Mouse (Mus musculus) CD8-positive naive resting alpha-beta T cell, adult 2 months (primary cell): ENCODE results near the gene Egfem1.

Experiments
- DNase-seq, 2 experiments: peaks; one replicate each; pipeline ENCODE4 v3.0.0; 2022; ENCODE audit warnings: low read depth in 2 of 2, low spot score in 2 of 2

Egfem1 gene

DNA sequence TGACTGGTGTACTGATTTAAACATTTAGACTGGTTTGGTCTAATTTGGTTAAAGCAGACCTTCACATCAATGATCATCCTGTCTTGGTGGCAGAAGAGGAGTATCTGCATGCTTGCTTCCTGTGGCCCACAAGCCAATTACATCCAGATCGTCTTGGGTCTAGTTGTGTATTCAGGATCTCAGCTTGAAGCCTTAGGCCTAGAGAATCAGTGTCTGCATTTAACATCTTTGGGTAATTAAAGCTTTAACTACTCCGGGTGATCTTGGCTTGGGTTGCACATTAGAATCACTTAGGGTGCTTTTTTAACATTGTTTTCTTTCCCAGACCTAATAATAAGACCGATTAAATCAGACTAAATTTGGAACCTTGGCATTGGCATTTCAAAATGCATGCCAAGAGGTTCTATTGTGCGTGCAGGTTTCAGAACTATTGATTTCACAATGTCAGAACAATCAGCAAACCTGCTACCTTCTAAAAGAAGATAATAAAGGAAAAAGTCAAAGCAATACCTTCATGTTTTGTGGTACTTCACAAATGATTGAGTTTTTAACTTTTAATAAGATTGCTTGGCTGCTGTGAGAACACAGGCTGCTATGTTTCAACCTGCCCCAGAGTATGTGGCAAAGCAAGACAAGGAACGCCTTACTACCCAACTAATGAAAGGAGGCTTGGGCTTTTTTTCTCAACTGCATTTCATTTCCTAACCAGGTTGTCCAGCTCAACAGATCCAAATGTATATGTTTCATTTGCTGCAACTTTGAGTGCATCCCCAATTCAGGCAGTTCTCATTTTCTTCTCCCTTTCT, 496.4 kb downstream of the Egfem1 start:
- DNase-seq, result no peak

DNA sequence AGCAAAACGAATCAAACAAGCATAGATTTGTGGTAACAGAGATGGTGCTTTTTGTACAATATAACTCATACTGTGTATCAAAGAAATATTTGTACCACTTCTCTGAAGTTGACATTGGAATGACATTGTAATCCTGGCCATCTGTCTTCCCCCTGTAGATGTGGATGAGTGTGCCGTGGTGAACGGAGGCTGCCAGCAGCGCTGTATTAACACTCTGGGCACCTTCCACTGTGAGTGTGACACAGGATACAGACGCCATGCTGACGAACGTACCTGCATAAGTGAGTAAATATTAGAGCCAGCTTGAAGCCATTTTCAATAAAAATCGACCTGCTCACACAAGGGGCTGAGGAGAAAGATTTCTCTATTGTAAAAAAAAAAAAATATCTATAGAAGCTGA, 500.9 kb downstream of the Egfem1 start:
- no peak for DNase-seq

DNA sequence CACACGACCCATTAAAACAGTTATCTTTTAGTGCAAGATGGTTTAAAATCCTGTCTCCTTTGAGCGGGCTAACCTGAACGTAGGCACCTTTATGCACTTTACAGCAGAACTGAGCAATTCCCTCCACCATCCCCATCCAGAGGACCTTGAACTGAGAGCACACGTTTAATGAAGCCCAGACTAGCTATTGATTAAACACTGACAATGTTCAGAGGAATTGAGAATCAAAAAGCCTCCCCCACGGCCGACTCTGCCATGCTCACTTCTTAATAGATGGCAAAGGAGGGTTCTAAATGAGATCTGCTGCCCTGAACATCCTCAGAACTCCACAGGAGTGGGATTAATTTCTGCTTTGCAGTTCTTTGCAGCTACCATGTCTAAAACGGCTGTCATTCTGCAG, 520.3 kb downstream of the Egfem1 start:
- no peak for DNase-seq

DNA sequence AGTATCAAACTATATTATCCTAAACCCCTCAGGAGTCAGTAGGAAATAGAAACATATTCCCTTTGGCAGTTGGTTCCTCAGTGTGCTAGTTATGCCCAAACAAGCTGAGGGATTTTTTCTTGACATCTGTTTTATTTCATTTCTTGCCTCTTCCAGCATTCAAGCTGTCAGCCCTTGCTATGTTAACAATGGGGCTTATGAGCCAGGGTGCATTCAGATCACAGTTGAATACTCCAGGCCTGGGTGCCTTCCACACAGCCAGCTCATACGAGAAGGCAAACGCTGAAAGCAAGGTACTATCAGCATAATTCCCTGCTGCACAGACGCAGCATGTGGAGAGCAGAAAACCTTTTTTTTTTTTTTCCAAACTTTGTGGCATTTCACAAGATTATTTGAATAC, 526.9 kb downstream of the Egfem1 start:
- DNase-seq, result no peak

DNA sequence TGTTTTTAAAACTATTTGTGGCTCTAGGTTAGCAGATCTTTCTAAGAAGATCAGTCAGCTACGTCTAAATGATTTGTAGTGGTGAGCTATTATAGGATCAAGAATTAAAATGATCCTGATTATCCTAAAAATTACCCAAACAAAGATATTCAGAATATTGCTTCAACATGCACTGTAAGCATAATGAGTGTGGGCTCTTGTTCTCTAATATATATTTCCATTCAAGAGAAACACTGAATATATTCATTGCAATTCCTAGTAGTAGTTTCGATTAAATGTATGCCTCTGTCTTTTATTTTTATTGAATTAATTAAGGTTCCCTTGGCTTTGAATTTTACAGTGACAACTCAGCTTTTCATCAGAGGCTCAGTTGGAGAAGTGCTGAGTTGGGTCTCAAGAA, 527.4 kb downstream of the Egfem1 start:
- no peak for DNase-seq

DNA sequence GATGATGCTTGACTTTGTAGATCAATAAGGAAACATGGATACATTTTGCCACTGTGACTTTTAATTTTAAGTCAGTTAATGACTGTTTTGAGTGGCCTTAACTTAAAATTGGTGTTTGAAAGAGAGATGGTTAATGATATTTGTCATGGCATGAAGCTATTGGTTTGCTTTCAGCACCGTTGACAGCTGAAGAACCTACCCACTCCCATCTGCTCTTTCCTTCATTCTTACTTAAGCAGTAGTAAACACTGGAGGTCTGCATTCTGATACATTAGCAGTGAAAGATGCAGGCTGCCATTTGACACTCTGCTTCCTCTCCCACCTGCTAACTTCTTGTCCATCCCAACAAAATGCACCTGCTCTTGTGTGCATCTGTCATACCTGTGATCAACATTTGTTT, 537.8 kb downstream of the Egfem1 start:
- no peak for DNase-seq

DNA sequence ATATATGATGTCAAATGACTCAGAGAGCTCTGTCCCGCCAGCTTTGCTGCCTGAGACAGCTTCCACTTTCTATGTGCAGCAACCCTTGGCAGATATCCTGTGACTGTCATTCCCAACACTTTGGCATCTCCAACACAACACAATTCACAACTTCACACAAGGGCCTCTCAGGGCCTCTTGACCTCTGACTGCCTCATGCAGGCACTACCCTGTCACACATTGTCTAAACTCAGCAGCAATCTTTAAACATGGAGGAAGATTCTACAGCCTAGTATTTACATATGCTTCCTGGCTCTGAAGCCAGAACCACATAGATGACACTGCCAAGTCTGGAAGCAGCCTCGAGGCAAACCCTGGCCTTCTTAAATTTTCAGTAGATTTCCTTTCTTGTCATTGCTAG, 558.0 kb downstream of the Egfem1 start:
- DNase-seq, result no peak

DNA sequence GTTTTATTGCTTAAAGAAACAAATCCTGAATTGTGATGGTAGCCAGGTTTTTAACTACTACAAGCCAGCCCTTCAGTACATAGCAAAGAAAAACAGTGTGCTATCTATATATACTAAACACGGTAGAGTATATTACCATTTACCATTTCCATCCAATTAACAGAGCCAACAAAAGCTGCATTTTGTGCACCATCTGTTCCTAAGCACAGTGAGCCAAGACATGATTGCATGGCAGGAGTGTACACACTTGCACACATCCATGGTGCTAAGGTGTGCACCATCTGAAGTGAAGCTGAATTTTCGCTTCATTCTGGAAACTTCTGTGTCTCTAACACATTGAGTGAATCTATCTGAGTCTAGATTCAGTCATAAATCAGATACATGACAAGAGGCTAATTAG, 585.0 kb downstream of the Egfem1 start:
- DNase-seq, result no peak

DNA sequence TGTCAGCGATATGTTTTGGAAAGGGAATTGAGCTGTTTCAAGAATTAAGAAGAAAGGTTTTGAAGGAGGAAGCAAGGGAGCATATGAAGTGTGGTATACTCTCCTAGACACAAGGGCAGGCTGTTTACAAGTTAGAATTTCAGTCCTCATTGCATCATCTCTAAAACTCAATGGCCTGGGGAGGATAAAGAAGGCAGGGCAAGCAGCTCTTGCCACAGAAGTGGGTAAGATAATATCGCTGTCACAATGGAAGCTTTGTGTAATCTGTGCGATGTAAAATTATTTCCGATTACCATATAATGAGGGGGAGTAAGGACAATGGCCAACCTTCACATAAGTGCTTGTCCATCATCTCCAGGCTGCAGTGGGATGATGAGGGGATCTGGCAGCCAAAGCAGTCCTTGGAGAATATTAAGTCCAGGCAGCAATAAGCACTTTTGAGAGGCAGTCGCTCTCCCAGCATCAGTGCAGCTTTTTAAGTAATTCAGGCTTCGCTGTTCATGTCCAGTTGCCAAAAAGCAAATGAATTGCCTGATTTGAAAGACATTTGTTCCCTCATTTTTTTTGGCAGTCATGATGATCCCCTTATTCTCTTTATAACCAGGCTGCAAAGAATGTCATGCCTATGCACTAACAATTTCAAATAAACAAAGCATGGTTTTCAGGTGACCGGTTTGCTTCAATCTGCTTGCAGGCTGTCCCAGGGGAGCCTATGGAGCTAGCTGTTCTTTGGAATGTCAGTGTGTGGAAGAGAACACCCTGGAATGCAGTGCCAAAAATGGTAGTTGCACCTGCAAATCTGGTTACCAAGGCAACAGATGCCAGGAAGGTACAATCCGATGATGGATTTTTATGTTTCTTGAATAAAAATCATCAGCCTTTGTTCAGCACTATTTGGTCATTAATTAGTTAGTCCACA, 607.8 kb downstream of the Egfem1 start:
- no peak for DNase-seq

DNA sequence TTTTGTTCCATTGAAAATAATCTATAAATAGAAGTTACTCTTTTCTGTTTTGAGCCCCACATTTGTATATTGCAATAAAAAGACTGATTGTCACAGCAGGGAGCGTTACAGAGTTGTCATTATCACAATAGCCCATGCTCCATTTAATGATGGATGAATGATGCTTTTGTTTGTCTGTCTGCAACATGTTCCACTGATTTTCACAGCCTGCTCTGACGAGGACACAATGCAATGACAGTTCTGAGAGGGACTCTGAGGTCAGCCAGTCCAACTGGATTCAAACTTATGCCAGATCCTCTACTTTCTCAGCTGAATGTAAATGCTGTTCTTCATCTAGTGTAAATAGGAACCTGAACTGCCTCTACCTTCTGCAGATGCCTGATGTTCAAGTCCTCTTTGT, 619.3 kb downstream of the Egfem1 start:
- DNase-seq, result no peak

DNA sequence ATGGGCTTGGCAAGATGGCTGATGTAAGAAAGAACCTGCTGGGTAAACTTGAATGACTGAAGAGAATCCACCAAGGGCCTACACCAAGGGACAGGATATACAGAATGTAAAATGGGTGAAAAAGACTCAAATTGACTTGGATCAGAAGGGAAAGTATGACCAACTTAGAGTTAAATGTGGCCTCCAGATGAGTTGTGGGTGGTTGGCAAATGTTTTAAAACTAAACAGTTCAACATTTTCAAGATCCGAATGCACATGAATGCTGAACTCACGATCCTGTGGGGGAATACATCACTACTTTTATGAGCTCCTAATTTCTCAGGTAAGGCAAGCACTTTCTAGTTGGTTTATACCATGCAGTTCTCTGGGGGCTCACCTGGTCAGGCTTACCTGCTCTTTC, 625.0 kb downstream of the Egfem1 start:
- no peak for DNase-seq

DNA sequence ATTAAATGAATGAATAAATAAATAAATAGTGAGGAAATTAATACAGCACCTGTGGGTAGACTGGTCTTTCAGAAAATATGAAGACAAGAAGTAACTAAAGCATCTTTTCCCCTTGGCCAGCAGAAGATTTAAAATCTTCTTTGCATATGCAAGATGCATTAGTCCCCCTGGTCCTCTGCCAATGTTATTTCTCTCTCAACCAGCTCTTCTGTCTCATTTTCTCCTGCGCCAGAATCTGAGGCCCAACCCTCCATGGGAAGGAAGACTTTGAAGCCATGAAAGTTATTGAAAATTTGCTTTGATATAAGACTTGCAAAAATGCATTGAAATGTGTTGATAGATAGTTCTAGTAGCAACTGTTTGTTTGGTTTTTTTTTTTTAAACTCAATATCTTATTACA, 625.6 kb downstream of the Egfem1 start:
- DNase-seq, result no peak

DNA sequence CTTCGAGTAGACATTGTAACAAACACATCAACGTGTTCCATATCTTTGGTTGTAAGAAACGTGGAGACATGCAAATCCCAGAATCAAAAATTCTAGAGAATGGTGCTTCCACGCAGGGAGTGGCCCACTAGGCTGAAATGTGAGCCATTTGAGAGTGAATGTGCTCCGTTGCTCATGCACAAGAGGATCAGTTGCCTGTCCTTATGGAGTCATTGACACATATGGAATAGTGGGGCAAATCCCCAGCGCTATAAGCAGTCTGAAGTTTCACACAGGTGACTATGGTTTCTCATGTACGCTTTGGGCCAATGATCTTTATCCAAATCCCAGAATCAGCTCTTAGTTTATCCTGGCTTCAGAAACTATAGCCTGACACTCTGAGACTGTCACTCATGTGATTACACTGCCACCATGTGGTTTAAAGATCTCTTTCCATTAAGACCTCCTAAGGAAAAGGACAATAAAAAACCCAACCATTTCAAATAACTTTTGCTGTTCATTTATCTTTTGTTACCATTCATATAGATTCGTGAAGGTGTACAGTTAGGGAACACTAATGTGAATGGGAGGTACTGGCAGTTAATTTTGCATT, 644.6 kb downstream of the Egfem1 start:
- no peak for DNase-seq

DNA sequence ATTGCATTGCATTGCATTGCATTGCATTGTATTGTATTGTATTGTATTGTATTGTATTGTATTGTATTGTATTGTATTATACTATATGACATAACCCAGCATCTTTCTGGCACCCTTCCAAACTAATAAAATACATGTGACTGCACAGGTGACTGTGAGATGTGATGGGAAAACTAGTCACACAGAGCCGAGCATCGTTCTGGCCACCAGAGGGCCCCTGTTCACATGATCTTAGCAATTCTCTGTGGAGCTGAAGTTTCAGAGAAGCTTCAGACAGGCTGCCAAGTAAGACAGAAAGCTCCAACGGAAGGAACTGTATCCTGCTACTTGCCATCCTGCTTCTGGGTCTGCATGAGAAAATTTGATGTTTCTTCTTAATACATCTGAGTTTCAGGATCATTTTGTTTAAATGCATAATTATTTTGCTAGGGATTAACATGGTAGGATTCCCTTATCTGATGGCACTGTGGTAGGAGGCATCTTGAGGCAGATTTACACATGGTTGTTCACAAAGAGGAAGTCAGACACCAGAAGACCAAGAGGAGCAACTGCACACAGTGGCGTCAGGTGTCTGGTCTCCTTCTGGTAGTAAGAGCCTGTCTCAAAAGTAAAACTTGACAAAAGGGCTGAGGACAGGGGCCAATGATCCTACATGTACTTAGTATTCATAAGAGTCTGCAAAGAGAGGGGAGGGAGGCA, 648.4 kb downstream of the Egfem1 start:
- DNase-seq, result no peak

DNA sequence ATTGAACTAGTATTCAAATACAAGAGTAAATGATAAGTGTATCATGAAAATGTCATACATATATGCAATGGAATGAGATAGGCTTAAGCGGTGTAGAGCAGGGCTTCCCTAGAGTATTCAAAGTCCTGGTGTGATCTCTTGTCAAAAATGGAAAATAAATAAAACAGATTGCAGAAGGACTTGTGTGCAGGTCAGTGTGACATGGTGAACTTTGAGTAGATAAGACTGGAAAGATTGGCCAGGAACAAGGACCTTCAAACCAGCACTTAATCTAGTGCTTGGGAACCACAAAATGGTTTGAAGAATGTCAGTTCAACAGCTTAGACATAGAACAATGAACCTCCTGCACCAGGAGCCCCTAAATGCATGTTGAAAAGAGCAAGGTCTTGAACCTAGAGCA, 649.7 kb downstream of the Egfem1 start:
- no peak for DNase-seq

DNA sequence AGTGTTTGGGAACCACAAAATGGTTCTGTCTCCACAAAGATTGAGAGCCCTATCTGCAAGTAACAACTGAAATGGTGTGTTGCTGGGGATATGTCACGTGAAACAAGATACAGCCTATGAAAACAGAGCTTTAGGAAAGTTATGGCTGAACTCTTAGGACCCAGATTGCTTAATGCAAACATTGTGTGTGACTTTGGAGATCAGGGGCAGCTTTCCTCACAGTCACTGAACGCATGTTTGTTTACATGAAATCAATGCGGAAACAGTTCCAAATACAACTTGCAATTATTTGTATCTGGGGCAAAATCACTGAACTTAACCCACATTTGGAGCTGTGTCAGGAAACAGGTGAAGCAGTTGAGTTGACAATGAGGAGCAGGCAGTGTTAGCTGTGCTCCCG, 650.8 kb downstream of the Egfem1 start:
- DNase-seq, result no peak

DNA sequence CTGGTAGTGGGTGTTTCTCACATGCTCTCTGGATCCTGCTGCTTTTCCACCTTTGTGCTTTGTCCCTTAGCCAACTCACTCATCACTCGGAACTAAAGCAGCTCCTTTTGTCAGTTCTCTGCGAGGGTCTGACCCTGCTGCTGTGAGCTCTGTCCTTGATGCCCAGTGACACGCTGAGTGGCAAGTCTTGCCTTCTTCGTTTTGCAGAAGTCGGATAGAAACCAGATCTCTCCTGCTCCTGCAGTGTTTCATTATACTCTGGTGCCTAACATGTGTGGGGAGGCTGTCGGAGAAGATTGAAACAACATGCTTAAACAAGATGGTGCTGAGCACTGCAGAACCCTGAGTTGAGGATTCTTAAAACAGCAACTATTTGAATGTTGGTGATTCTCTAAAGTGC, 652.4 kb downstream of the Egfem1 start:
- DNase-seq, result no peak

DNA sequence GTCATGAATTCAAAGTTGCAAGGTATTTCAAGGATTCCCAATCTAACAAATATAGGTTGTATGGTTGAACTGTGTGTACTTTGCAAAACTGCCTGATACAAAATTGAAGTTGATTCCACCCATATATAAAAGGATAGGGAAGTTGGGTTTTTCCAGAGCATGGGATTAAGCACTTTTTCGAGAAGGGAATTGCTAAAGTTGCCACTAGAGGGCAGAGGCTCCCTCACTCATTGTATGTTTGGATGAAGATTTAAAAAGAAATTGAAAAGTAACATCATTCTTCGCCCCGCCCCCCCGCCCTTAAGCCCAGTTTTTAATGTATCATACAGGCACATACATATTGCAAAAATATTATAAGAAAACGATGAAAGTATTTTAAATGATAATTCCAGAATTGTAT, 657.5 kb downstream of the Egfem1 start:
- DNase-seq, result no peak
